In the genomic region with DNA sequence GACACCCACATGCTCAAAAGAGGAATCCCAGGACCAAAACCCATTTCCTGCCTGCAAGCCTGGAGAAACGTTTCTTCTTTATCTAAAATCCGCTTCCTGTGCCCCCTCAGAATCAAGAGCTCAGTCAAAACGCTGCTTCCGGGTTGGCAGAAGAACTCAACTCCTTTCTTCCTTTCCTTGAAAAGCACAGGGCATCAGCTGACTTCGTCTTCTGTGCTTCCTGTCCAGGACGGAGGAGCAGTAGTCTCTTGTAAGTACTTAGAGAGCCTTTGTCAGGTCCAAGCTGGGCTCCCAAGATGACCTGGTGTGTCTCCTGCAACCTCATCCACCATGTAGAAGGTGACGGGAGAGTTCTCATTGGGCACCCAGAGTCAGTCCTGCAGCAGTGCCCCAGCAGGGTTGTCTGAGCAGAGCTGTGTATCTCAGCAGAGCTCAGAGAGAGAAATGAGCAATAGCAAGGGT, we compare ENCODE assay signal across 13 mouse cellular contexts.
A peak's percentile ranks its signal among the peaks of the same experiment; 100 is the strongest.
DNase-seq lines count a peak whose midpoint lies in the region; ATAC-seq and TF ChIP-seq lines count a peak whose summit lies in the region.
"Had no signal": no experiment of that assay in that cellular context is flagged by ENCODE, and none has a peak within 500 bp of the region (broad histone marks: within the 10 kb centered on the region; RNA-seq: fewer than 3 reads in every experiment).

No protein-coding gene starts in this region.

- no peaks in the 10 kb centered on the region for H3K9me3 ChIP-seq in liver, postnatal 0 days (ENCODE audit: low read length)
- no peaks in the 10 kb centered on the region for H3K9me3 ChIP-seq in forebrain, embryonic 14.5 days (replicated peaks; ENCODE audit: control insufficient read depth, low read length)
- H3K9me3 ChIP-seq: embryonic facial prominence, embryonic 13.5 days; neural tube, embryonic 15.5 days had no signal

- no peak for TF ChIP-seq CTCF in liver, postnatal 0 days (IDR thresholded peaks at IDR 0.05; ENCODE audit: low read depth)

- ATAC-seq in liver, postnatal 0 days: no peak
- no peak for ATAC-seq in forebrain, embryonic 14.5 days

- H3K4me3 ChIP-seq in liver, postnatal 0 days (ENCODE audit: low read depth, low read length): no peak overlapping the region
- no peak overlapping the region for H3K4me3 ChIP-seq in forebrain, embryonic 14.5 days (ENCODE audit: low read depth, low read length)
- H3K4me3 ChIP-seq: embryonic facial prominence, embryonic 13.5 days; neural tube, embryonic 15.5 days had no signal

- H3K9ac ChIP-seq in liver, postnatal 0 days (replicated peaks): no peak overlapping the region
- H3K9ac ChIP-seq in forebrain, embryonic 14.5 days (ENCODE audit: low read length): no peak overlapping the region
- H3K9ac ChIP-seq: embryonic facial prominence, embryonic 13.5 days; neural tube, embryonic 15.5 days had no signal

- H3K27me3 ChIP-seq in liver, postnatal 0 days (ENCODE audit: insufficient read depth, low read length): no peaks in the 10 kb centered on the region
- no peaks in the 10 kb centered on the region for H3K27me3 ChIP-seq in forebrain, embryonic 14.5 days (replicated peaks; ENCODE audit: control insufficient read depth, insufficient read depth, low read length)
- H3K27me3 ChIP-seq: embryonic facial prominence, embryonic 13.5 days; neural tube, embryonic 15.5 days had no signal

- no peak for TF ChIP-seq EP300 in liver, postnatal 0 days (IDR thresholded peaks at IDR 0.05; ENCODE audit: low read depth)

- 18% methylated on average over 7 of the region's 7 CpGs for WGBS in liver, postnatal 0 days (ENCODE audit: insufficient replicate concordance)
- 86% methylated on average over 7 of the region's 7 CpGs for WGBS in forebrain, embryonic 14.5 days

- no peaks in the 10 kb centered on the region for H3K4me1 ChIP-seq in liver, postnatal 0 days (ENCODE audit: insufficient read depth)
- no peaks in the 10 kb centered on the region for H3K4me1 ChIP-seq in forebrain, embryonic 14.5 days (ENCODE audit: control insufficient read depth, insufficient read depth, low read length)
- H3K4me1 ChIP-seq: embryonic facial prominence, embryonic 13.5 days; neural tube, embryonic 15.5 days had no signal

- H3K27ac ChIP-seq in liver, postnatal 0 days (ENCODE audit: low read depth): no peak overlapping the region
- no peak overlapping the region for H3K27ac ChIP-seq in forebrain, embryonic 14.5 days (ENCODE audit: low read depth, low read length)
- H3K27ac ChIP-seq: embryonic facial prominence, embryonic 13.5 days; neural tube, embryonic 15.5 days had no signal

- peak overlapping the region; percentile 22; the same call in 1 of the 2 replicates for H3K4me2 ChIP-seq in liver, postnatal 0 days (ENCODE audit: low read depth, low read length)
- no peak overlapping the region for H3K4me2 ChIP-seq in forebrain, embryonic 14.5 days (ENCODE audit: low read length)
- H3K4me2 ChIP-seq: embryonic facial prominence, embryonic 13.5 days; neural tube, embryonic 15.5 days had no signal

- H3K36me3 ChIP-seq in liver, postnatal 0 days (replicated peaks; ENCODE audit: insufficient read depth, low read length): no peaks in the 10 kb centered on the region
- no peaks in the 10 kb centered on the region for H3K36me3 ChIP-seq in forebrain, embryonic 14.5 days (ENCODE audit: control insufficient read depth, insufficient read depth, low read length)
- H3K36me3 ChIP-seq: embryonic facial prominence, embryonic 13.5 days; neural tube, embryonic 15.5 days had no signal

- intact Hi-C loops in heart, postnatal 25 days (cut with DNase I): no loop called here

- peak; percentile 91 for DNase-seq in heart, adult 11 months
- no peak for DNase-seq in heart, postnatal 25 days (ENCODE audit: low spot score)
- peak; percentile 1 to 13 for DNase-seq in heart, adult 9 months (ENCODE audit: low spot score in 2 of 2)
- no peak for DNase-seq in liver, postnatal 0 days
- peak; percentile 69 for DNase-seq in thymus, postnatal 10 days (ENCODE audit: low spot score in 2 of 2)
- DNase-seq in frontal cortex, postnatal 36 days (ENCODE audit: low spot score in 2 of 2): no peak
- DNase-seq in forebrain, embryonic 14.5 days (ENCODE audit: low spot score): no peak
- DNase-seq in kidney, postnatal 4 days: no peak
- DNase-seq: B cell, adult 2 months; kidney, adult 11 months; layer of hippocampus, postnatal 36 days had no signal

Comparison
In these comparisons a context has a peak if more than half of its experiments do, and no peak if none do; other contexts are left out.
1. DNase-seq: peak in heart, adult 11 months (single experiment), heart, adult 9 months (2 of 2) and thymus, postnatal 10 days (2 of 2); none in heart, postnatal 25 days (single experiment), liver, postnatal 0 days (single experiment), frontal cortex, postnatal 36 days (0 of 2), forebrain, embryonic 14.5 days (single experiment) and kidney, postnatal 4 days (0 of 2).